Mouse (Mus musculus) cerebellum, postnatal 14 days (tissue): ENCODE results near the gene Gm10961.

Source experiments
- DNase-seq, 2 experiments: peaks; one replicate each; pipeline ENCODE4 v3.0.0; 2021; ENCODE audit warnings: mixed read lengths in 2 of 2

The Gm10961 gene

DNA sequence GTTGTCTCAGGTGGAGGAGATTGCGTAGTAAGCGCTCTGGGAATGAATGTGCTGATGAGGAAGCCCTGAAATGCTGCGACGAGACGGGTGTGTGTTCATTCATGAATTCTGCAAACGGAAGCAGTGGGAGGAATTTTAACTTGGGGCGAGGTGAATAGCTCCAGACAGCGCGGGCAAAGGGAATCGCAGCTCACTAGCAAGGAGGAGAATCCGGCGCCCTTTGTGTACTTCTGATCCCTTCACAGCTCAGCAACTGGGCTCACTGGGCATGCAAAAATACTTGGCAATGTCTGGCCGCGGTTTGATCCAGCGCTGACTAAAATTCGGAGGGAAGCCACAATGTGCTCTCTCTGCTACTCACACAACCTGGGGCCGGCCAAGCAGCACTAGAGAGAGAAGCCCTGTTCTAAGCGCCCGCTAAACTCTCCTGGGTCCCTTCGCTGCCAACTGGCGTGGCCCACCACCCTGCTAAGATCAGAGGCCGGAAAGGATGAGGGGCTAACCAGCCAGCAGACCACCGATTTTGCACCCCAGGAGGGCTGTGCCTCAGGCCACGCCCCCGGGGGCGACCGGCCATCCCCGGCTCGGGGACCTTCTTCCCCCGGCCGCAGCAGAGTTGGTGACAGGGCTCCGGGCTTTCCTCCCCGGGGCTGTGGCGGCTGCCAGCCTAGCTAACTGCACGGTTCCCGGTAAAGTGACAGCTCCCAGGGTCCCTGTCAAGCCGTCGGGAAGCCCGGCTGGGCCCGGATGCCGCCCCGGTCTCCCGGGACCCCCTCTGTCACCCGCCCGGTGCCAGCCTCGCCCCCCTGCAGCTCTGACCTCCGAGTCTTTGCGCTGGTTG lies at the start of gene Gm10961:
Gm10961 (plus strand) TSS at position 641 of the 841 bp plus-strand sequence.
- peak; percentile 73 to 77 for DNase-seq

DNA sequence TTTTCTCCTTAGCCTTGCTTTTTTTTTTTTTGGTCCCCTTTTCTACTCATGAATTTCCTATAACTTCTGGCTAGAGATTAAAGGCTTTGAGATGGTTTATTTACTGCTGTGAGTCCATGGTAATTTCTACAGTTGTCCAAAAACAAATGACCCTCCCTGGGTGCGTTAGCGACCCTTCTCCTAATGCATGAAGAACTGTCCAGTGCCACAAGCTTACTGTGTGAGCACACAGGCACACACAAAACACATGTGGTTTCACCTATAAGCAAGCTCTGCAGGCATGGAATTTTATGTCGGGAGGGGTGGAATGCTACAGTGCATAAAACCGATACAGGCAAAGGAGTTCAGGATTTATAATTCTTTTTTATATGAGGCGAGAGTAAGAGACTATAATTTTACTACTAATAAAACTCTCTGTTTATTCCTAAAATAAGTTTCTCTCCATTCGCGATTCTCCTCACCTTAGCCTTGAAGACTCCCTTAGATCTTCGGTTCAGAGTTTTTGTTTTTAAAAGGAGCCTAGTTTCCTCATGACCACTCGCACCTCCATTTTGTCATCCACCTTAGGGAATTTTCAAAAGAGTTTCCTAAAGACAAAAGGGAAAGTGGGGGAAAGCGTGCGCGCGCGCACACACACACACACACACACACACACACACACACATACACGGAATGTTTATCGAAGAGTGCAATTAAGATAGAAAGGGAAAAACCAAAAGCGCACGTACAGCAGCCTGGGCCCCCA lies 48.8 kb upstream of the Gm10961 start:
- DNase-seq = no peak

DNA sequence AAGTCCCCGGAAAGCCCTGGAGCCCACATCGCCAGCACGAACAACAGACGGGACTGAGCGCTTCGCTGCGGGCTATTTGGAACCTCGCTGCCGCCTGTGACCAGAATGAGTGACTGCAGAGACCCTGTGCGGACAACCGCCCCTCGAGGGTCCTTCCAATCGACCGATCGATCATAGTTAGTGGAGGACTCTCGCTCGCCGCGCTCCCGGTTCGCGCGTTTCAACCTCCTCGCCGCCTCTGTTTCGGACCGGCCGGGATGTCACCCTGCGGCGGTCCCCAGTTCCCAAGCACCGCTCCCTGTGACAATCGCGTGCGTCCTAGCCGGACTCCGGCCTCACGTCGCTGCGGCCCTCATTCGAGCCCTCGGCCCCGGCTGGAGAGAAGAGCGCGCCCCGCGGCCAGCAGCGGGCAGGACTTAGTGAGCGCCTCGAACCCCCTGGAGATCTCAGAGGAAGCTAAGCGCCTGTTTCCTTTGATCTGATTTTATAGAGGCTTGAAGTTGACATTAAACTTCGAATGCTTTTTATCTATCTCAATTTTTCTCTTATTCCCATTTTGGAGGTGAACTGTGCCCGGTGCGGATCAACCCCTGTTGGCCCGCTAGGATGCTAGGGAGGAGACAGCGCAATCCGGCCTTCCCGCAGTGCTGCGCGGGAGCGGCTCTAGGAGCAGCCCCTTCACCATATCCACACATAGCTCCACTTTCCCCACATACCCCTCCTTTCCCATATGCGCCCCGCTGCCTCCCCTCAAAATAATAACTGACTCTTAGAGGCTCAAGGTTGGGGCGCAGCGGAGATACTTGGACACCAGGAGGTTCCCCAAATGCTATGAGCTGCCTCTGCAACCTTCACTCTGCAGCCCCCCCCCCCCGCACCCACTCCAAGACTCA lies 48.0 kb upstream of the Gm10961 start:
- DNase-seq = peak in 1 of 2 experiments; percentile 33

DNA sequence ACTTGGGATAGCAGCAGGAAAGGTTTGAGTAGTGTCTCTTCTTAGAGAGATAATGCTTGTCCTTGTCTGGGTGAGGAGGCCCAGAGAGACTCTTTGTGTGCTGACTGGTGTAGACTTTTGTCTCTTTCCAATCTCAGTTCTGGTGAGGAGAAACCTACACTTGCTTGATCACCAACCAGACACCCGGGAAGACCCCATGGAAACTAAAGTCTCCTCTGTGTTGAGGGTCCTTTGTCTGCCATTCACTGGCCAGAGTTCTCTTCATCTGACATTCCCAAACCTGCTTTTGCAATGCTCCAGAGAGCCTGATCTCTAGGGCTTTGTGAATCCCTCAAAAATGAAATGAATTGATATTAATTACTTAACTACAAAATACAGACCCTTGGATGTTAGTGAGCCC lies 47.2 kb upstream of the Gm10961 start:
- DNase-seq = no peak

DNA sequence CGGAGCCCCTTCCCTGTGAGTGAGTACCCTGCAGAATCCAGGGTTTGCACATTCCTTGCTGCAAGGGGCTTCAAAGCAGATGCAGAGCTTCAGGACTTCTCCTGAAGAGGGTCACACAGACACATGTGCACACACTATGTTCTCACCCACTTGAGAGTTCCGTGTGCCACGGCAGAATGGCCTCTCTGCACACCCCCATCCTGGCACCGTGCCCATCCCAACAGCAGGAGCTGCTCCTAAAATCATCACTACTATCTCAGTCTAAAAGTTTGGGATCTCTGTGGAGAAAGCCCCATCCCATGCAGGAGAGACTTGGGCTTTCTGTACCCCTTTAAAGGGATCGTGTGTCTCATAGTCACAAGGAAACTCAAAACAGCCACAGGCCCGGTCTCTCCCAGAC lies 44.6 kb upstream of the Gm10961 start:
- no peak for DNase-seq

DNA sequence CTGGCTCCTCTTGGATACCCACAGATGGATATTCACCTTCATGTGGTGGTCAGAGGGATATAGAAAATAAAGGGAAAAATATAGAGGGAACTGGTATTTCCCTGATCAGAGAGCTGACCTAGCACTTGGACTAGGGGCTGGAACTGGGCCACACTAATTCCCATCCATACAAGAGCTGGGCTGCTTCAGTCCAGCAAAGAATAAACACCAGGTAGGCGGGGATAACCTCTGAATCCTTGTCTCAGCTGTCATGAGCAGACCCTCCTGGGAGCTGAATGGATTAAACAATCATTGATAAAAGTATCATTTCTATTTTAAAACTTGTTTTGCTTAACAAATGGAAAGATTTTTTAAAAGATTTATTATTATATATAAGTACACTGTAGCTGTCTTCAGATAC lies 39.5 kb upstream of the Gm10961 start:
- no peak for DNase-seq

DNA sequence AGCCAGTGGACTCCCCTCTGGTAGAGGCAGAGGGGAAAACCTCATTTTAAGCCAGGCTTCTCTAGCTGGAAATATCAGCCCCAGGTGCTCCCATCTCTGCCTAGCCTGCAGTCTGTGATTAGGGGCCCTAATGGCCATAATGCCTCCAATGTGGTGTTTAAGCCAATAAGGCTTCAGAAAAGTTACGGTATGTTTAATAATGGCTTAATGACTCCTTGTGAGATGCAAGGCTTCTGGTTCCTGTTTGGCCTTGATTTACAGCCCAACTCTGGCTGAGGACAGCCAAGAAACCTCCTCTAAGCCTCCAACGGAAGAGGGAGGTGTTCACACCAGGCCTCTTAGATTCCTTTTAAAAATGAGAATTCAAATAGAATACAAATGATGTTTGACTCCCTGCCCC lies 37.5 kb upstream of the Gm10961 start:
- DNase-seq = no peak

DNA sequence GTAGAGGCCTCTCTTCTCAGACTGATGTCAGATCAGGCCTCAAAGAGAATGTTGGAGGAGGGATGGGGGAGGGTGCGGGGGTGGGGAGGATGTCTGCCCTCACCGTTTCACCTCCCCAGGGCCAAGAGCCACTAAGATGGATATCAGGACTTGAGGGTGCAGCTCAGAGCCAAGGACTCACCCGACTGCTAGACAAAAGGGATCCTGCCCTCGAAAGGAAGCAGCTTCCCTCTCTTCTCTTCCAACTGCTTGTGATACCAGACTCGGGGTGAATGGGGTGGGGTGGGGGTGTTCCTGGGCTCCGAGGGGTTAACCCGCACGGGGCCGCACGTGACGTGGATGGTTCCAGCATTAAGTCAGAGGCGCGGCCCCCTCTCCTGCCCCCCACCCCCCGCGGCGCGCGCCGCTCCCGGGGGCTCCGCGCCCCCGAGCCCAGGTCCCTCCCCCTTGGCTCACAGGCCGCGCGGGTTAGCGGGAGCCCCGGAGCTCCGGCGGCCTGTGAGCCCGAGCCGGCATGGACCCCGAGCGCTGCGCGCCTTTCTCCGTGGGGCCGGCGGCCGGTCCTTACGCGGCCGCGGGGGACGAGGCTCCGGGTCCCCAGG lies 36.4 kb upstream of the Gm10961 start, which contains the start of gene Alx3:
Alx3 (plus strand) TSS at position 370 of the 602 bp plus-strand sequence.
- no peak for DNase-seq

DNA sequence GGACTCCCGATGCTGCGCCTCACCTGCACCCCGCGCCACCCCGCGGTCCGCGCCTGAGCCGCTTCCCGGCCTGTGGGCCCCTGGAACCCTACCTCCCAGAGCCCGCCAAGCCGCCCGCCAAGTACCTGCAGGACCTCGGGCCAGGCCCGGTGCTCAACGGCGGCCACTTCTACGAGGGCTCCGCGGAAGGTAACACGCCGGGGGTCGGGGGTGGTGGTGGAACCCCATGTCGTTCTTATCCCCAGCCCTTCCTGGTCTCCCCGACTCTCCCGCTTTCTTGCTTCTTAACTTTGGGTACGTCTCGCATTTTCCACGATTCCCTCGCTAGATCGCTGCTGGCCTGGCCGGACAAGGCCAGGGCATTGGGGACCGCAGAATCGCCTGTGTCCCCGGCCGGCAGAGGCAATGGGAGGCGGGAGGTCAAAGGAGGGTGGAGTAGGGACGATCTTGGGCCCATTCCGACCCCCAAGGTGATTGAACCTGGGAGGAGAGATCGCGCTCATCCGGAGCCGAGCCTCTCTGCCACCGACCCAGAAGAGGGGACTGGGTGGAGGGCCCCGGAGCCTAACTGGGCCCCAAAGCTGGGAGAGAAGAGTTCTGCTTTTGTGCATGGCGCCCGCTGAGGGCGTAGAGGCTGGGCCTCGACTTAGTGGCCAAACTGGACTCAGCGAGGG lies 35.7 kb upstream of the Gm10961 start:
- no peak for DNase-seq

DNA sequence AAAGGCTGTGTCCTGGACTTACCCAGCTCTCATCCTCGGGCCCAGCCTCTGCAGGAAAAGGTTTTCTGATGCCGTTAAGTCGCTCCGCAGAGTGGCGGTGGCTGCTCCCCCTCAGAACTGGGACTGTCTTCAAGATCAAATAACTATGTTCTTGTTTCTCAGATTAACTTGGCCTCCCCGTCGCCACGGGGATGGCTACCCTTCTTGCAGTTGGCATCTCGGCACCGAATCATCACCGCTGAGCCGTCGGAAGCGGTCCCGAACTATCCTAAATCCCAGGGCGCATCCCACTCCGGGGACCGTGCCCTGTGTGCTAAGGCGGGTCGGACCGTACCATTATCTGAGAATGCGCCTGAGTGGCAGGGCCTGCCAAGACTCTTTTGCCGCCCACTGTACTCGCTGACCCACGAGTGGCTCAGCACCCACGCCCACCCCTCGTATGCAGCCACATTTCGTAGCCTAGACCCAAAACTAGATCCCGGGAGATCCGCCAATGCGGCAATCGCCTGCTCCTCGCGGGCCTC lies 35.1 kb upstream of the Gm10961 start:
- no peak for DNase-seq

DNA sequence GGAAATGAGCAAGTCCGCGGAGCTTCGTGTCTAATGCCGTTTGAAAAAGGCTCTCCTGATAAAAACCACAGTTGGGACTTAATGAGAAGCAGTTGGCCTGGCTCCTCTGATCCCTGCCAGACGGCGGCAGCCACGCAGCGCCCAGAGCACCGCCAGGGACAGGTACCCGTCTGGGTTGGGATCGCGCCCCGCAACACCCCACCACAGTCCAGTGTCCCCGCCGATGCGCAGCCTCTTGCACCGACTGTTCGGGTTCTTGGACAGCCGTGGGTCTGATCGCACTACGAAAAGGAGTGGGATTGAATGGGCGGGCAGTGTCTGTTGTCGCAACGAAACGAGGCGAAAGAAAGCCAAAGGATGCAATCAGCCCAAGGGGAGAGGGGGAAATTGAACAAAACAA lies 34.6 kb upstream of the Gm10961 start:
- DNase-seq = peak; percentile 48 to 59

DNA sequence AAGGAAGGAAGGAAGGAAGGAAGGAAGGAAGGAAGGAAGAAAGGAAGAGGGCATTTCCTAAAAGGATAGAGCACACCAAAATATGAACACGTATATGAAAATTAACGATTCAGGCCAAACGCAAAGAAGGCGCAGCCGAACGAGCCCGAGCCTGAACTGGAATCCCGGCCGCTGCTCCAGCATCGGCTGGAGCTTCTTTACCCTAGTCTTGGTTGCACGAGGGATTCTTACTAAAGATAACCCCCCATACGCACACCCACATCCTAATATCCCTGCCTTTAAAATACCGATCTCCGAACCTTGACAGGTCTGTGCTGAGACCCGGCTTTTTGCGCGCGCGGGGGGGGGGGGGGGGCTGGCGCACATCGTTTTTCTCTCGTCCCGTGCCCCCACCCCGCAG lies 34.0 kb upstream of the Gm10961 start:
- DNase-seq = no peak

DNA sequence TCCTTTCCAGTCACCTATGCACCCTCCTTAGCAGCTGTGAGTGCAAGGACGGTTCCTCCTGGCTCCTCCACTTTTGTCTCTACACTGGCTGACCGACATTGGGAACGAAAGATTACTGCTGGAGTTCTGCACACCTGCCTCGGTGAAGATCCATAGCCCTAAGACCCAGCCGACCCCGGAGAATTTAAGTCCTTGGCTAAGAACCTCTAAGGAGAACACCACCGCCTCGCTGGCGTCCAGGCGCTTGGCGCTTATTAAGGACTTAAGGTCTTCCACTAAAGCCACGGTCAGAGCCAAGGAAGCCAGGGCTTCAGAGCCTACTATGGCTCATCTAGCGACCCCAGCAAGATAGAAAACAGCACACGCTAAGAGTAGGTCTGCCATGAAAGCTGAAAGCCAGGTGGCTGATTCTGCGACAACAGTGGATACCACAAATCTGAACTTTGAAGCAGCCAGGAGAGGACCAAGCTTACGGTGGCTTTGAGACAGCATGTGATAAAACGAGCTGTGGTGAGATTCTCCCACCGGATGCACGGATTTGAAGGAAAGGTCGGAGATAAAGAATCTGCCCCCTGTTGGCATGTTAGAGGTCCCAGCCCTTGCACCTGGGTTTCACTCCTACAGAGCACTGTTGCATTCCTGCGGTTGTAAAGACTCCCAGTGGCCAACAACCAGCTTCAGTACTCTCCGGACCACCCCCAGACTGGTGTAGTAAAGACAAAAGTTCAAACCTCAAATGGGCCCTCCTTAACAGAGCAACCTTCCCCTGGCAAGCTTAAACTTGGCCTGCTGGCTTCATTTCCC lies 33.3 kb upstream of the Gm10961 start:
- no peak for DNase-seq

DNA sequence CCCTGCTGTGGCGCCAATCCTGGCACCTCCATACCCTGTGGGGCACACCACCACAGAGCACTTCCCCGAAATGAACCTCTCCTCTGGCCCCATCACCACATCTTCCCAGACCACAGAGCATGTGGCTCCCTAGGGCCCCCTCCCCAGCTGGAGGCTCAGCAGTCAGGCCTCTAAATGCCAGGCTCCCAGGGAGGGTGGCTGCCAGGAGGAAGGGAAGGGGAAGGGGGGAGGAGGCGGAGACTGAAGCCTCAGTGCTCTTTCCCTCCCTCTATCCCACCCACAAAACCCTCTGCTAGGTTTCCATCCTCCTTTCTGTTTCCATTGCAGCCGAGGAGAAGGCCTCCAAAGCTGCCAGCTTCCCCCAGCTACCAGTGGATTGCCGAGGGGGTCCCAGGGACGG lies 31.0 kb upstream of the Gm10961 start:
- DNase-seq = no peak

DNA sequence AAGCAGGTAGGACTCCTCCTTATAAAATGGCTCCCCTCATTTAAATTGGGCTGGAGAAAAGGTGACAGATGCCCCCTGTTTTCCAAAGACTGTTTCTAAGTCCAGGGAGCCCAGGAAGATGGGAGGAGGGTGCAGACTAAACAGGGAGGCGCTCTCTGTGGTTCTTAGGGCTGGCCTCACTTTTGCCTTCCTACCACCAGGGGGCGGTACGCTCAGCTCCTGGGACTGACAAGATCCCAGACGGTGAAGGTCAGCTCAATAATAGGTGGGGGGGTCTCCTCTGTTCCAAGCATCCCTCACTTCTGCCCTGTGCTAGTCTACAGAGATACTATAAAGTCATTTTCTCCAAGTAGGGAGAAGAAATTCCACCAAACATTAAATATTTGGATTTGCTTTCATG lies 25.8 kb upstream of the Gm10961 start:
- DNase-seq = peak; percentile 74 to 83

DNA sequence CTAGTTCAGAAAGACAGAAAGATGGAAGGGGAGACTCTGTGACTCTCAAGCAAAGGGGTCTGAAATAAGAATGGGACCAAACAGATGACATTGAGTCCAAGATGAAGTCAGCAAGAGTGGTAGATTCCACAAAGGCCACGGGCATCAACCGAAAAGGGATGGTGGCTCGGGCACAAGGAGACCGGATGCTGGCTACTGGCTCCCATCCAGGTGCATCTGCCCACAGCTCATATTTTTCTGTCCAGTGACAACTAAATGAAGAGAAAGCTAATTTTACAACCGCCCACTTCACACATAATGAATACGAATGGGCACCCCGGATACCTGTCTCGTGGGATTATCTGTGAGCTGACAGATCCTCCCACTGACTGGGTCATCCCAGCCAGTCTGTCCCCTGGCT lies 23.9 kb upstream of the Gm10961 start:
- peak in 1 of 2 experiments; percentile 38 for DNase-seq

DNA sequence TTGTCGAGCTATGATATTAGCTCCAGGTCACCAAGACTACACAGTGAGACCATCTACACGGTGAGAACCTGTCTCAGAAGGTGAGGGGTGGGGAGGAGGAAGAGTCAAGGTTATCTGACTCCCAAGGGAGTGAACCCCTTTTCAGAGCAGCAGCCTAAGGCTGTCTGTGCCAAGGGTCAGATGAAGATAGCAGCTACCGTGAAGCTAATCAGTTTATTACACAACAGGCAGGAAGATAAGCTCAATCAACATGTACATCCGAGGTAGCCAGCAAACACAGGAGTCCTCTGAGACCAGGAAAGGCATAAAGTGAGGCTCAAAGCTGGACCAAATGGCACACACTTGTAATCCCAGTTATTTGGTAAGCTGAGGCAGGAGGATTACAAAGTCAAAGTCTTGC lies 22.3 kb upstream of the Gm10961 start:
- DNase-seq = no peak

DNA sequence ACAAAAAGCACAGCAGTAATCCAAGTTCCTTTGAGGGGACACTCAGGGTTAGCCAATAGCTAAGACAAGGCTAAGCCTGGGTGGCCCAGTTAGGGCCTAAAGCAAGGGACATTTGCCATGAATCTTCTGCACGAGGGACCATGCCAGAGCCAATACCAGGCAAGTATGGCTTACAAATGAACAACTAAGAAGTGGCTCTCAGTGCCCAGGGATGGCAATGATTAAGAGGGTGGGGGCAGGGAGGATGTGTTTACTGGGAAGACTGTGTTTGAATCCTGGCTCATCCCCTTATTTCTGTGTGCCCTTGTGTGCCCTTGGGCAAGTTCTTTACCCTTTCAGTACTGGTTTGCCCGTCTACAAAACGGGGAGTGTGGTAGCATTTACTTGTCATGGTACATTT lies 21.7 kb upstream of the Gm10961 start:
- no peak for DNase-seq

DNA sequence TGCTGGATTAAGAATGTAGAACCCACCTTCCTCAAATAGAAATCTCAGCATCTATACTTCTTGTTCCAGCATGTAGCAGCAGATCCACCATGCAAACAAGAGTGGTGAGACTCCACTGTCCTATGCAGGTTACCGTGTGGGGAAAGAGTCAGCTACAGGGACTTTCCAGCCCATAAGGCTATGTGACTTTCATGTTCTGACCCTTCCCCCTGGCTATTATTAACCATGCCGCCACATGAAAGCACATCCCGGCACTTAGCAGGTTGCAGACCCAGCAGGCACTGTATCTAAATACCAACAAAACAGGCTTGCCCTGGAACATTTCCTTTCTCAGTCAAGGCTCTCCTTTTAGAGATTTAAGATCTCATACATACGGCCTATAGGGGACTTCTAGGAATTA lies 19.7 kb upstream of the Gm10961 start:
- DNase-seq = no peak

DNA sequence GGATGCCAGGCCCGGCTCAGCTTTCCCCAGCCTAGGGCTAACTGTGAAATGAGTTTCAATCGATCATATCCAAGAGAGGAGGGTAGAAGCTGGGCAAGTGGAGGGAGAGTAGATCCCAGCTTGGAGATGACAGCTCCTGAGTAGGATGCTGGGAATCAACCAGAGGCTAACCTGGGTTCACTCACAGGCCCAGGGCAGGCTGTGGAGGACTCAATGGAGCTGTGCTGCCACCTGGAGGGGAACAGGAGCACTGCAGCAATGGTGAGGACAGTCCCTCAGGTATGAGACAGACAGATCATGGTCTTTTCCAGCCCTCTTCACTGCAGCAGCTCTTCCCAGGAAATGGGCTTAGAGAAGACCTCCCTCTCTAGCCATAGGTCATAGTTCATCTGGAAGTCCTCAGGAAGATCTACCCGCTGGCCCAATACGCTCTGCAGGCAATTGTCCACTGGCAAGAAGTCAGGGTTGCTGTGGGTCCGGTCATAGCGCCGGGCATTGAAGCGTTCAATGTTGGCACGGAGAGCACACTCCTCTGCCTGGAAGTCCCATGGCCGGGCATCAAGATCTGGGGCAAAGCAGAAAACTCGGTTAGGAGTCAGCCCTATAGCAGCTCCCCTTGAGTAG lies 18.1 kb upstream of the Gm10961 start:
- DNase-seq = peak; percentile 90 to 93
